Mouse (Mus musculus): ENCODE results near the gene Gcnt2.

Gcnt2 gene

GRCm38 (mm10) chr13:41002001-41002400 lies 142.4 kb downstream of the Gcnt2 start:
- DNase-seq: no peak

- no peak for DNase-seq
These were observed 146.7 kb downstream of the Gcnt2 start for GRCm38 (mm10) chr13:41006244-41006643.

GRCm38 (mm10) chr13:41008271-41008670 lies 148.7 kb downstream of the Gcnt2 start:
- DNase-seq: no peak

- no peak for DNase-seq
These were observed 149.4 kb downstream of the Gcnt2 start for GRCm38 (mm10) chr13:41008946-41009345.
